Mouse (Mus musculus): Measurements from ENCODE around the gene Rrm1.

Gene Rrm1

DNA sequence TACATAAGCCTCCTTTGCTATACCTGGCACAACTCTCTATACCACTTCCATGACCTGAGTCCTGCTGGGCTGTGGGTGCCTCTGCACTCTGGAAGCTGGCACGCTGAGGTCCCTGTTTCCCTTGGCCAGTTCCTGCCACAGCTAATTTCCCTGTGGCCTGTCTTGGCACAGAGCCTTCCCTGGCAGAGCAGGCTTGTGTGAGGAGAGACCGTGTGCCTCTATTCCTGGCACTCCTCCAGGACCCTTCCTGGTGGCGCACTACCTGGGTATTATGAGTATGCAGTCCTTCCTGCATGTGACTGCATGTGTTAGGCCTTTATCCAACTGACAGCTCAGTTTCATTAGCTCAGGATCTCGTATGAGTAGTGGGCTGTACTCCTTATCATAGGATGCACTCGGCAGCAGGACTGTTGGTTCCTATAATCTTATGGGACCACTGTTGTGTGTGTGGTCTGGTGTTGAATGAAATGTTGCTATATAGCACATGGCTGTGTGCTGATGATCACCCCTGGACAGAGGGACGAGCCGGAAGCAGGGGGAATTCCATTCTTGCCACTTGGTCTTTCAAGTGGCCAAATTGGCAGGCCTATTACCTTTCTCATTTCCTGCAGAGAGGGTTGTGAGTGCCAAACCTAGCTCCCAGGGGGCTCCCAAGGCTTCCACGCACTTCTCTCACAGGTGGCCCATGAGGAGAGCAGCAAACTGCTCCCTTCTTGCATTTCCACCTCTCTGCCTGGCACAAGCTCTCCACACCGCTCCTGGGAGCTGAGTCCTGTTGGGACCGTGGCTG is 75.0 kb downstream of the Rrm1 start:
- intact Hi-C loops (cut with DNase I), result no loop called here

DNA sequence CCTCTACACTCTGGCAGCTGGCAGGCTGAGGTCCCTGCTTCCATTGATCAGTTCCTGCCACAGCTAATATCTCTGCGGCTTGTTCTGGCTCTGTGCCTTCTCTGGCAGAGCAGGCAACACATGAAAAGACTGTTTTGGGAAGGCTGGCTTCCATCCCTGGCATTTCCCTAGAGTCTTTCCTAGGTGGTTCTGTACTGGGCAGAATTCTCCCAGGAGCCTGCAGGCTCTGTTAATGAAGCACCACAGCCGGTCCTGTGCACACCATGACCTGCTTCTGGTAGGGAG is 75.5 kb downstream of the Rrm1 start:
- intact Hi-C loops (cut with DNase I), result no loop called here
